Mouse (Mus musculus) hindbrain, embryonic 16.5 days (tissue): ENCODE measurements around the gene Myo16. TPM values are rescaled to one million over a fixed set of nuclear protein-coding genes. Genes with fewer than 3 reads are reported as not detected.

Experiments
- ATAC-seq: fragments of 200-750 bp; cut with Nextera tagmentation; 2 replicates; pipeline ENCODE4 v1.8.0; 2017; ENCODE audit warnings: moderate TSS enrichment, moderate library complexity
- H3K27ac ChIP-seq: fragments of 300-500 bp; sonication (generic); 2 replicates; pipeline ENCODE4 v1.5.1; 2014; ENCODE audit warnings: low read depth, mild to moderate bottlenecking, control low read depth, low read length, moderate library complexity
- H3K27me3 ChIP-seq: fragments of 300-500 bp; sonication (generic); replicated peaks from 2 replicates; pipeline ENCODE4 v1.6.1; 2014; ENCODE audit warnings: low read length; ENCODE audit not compliant: control insufficient read depth, insufficient read depth
- H3K36me3 ChIP-seq: fragments of 300-500 bp; sonication (generic); 2 replicates; pipeline ENCODE4 v1.6.1; 2014; ENCODE audit warnings: mild to moderate bottlenecking, low read length, moderate library complexity, mixed read lengths; ENCODE audit not compliant: control insufficient read depth, insufficient read depth
- H3K4me1 ChIP-seq: fragments of 300-500 bp; sonication (generic); 2 replicates; pipeline ENCODE4 v1.6.1; 2014; ENCODE audit warnings: low read depth, low read length; ENCODE audit not compliant: control insufficient read depth, insufficient read depth
- H3K4me2 ChIP-seq: fragments of 300-500 bp; sonication (generic); 2 replicates; pipeline ENCODE4 v1.6.1; 2014; ENCODE audit warnings: mild to moderate bottlenecking, low read length, control low read depth, moderate library complexity
- H3K4me3 ChIP-seq: fragments of 300-500 bp; sonication (generic); 2 replicates; pipeline ENCODE4 v1.5.1; 2014; ENCODE audit warnings: mild to moderate bottlenecking, low read length, control low read depth, moderate library complexity
- H3K9ac ChIP-seq: fragments of 300-500 bp; sonication (generic); 2 replicates; pipeline ENCODE4 v1.6.1; 2014; ENCODE audit warnings: low read depth, mild to moderate bottlenecking, control low read depth, low read length, moderate library complexity
- H3K9me3 ChIP-seq: fragments of 300-500 bp; sonication (generic); 2 replicates; pipeline ENCODE4 v1.6.1; 2014; ENCODE audit warnings: mild to moderate bottlenecking, low read length, moderate library complexity; ENCODE audit not compliant: control insufficient read depth
- WGBS: fragments of 180-500 bp; shearing (Covaris S2); extraction: QIAGEN DNeasy Blood & Tissue Kit; methylation state at CpG from one replicate; pipeline ENCODE4 v1.1.7; 2014; 5-methylcytosine and 5-hydroxymethylcytosine counted together
- polyA plus RNA-seq: library from polyadenylated mRNA; unstranded; fragments of >200 nt; fragmentation: Nextera tagmentation; extraction: Ambion mirVana; gene quantifications from 2 replicates; pipeline ENCODE4 v1.2.1, GENCODE M21; 2015

The Myo16 gene
- polyA plus RNA-seq, 1 experiment from 2014 or later, result 6.1 TPM

DNA sequence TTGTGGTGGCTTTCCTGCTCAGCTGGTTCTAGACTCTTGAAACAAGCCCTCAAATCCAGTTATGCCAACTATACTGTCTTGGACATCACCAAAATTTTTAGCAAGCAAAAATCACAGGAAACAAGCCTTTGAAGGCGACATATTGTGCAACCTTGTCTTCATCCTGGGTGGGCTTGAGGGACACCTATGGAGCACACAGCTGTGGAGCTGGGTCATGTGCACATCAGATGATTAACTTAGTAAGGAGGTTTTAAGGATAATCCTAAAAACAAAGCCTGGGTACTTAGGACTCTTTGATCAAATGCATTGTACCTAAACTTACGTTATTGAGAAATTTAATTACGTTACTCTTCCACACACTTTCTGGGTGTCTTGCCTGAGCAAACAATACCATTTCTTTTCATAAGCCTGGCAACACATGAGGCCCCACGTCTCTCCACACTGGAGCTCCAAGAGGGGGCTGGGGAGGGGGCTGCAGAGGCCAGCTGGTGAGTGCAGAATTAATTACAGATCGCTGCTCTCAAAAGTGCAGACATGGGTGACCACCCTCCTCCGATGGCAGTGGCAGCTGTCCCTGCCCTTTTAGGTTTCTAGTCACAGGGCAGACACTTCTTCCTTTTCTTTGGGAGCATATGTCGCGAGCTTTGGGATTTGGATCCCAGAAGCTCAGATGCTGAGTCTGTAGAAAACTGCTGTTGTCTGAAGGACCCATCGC is 19.5 kb downstream of the Myo16 start:
- H3K27ac ChIP-seq, result 0 out of 2 replicates have a peak overlapping the region, but pooled peaks have one; percentile 14

DNA sequence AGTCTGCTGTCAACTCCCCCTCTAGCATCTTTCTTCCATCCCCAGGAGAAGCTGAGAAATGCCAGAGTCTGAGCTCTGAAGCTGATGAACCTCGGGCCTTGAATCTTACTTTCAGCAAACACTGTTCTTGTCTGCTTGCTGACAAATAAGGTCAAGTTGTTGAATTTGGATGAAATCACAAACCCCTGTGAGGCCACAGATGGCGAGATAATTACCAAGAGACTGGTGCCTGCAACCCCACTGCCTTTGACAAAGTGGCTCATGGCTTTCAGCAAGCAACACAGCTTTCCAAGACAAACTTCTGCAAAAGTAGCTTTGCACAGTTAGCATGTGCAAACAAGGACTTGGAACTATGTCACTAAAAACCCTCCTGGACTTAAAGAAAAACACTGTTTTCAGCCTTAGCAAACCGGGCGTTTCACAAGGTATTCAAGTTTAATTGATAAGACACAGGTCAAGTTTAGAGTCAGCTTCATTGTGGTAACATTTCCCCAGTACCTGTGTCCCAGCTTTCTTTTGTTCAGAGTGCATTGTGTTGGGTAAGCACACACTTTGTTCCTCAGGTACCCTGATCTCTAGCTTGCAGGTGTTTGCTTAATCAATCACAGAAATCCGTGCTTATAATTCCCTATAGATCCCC is 20.6 kb downstream of the Myo16 start:
- no peak overlapping the region for H3K4me2 ChIP-seq
- no peak for ATAC-seq
- no peak overlapping the region for H3K27ac ChIP-seq
- no peaks in the 10 kb centered on the region for H3K36me3 ChIP-seq
- 55% methylated on average over 5 of the region's 5 CpGs for WGBS
- no peaks in the 10 kb centered on the region for H3K27me3 ChIP-seq
- H3K9ac ChIP-seq, result no peak overlapping the region
- H3K9me3 ChIP-seq, result no peaks in the 10 kb centered on the region
- peaks cover 15% of the 10 kb centered on the region for H3K4me1 ChIP-seq
- no peak overlapping the region for H3K4me3 ChIP-seq

More for the DNA sequence above, 19.5 kb downstream of the Myo16 start:
- Histone ChIP-seq H3K27me3 (no peaks in the 10 kb centered on the region), H3K4me3 (no peak overlapping the region), H3K36me3 (no peaks in the 10 kb centered on the region), H3K4me1 (peaks cover 15% of the 10 kb centered on the region), H3K4me2 (no peak overlapping the region), H3K9me3 (no peaks in the 10 kb centered on the region), H3K9ac (no peak overlapping the region)
- ATAC-seq, result peak; percentile 60; the same call in 1 of the 2 replicates
- WGBS, result 22% methylated on average over 9 of the region's 9 CpGs

DNA sequence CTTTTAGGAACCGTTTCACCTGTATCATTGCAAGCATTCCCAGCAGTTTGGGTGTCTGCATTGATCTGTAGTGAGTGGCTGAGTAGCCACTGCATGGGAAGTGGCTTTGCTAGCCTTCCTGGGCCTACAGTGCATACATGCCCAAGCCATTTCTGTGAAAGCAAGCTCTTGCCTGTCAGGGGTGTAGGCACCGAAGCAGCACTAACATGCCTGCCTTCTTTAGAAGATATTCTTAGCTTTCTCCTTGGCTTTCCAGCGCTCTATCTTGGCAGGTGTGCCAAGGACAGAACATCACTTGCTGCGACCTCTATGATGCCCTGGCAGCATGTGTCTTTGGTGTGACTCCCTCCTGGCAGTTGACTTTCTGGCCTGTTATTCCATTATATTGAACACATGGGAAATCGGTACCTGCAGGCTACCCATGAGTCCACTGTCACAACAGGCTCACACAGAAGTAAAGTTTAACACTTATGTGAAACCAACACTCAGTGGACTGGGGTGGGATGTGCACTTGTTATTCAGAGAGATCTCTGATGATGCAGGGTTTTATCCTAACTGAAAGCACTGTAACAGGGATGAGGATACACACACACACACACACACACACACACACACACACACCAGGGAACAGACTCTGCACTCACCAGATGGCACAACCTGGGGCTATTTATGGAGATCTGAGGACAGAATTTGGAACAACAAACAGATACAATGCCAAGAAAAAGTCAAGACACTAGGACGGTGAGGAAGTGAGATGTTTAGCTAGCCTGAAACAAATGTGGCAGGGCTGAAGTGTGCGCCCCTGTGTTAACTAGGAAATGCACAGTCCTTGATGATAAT is 21.4 kb downstream of the Myo16 start:
- H3K9ac ChIP-seq, result no peak overlapping the region
- WGBS, result 69% methylated on average over 7 of the region's 7 CpGs
- H3K27ac ChIP-seq, result no peak overlapping the region
- no peaks in the 10 kb centered on the region for H3K27me3 ChIP-seq
- H3K9me3 ChIP-seq, result no peaks in the 10 kb centered on the region
- H3K4me1 ChIP-seq, result peaks cover 15% of the 10 kb centered on the region
- no peaks in the 10 kb centered on the region for H3K36me3 ChIP-seq
- H3K4me3 ChIP-seq, result no peak overlapping the region
- peak; percentile 47; the same call in 1 of the 2 replicates for ATAC-seq
- no peak overlapping the region for H3K4me2 ChIP-seq

DNA sequence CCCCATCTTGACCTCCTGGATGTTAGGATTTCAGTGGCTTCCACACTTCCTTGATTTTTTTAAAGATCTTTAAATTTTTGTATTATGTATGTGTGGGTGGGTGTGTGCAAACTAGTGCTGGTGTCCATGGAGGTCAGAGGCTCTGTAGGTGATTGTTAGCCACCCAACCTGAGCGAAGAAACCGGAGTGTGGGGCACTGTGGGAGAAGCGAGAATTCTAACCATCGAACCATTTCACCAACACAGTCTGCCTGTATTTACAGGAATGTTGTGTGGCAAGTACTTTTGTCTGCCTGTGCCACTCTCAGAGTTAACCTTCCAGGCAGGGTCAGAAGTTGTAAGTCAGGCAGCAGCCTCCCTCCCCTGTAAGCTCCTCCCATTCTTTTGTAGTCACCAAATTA is 22.3 kb downstream of the Myo16 start:
- H3K27ac ChIP-seq, result no peak overlapping the region
- no peak overlapping the region for H3K4me2 ChIP-seq
- no peak for ATAC-seq
- H3K9me3 ChIP-seq, result no peaks in the 10 kb centered on the region
- H3K36me3 ChIP-seq, result no peaks in the 10 kb centered on the region
- no peak overlapping the region for H3K4me3 ChIP-seq
- no peaks in the 10 kb centered on the region for H3K27me3 ChIP-seq
- WGBS, result 83% methylated on average over 4 of the region's 4 CpGs
- H3K9ac ChIP-seq, result no peak overlapping the region
- peaks cover 15% of the 10 kb centered on the region for H3K4me1 ChIP-seq

DNA sequence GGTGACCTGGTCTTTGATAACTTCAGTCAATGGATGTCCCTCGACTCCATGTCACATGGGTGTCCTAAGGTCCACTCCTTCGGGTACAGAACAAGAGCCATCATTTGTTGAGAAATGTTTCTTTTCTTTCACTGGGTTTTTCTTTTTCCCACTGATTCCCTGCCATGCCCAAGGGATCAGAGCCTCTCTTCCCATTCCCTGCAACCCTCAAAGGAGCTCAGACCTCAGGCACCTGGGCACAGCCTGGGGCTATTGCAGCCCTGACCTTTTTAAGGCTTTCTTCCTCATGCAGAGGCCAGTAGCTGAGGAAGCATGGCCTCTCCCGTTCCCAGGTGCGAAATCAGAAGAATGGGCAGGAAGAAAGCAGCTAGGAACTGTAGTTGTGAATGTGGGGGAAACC is 23.4 kb downstream of the Myo16 start:
- Histone ChIP-seq H3K4me1 (peaks cover 15% of the 10 kb centered on the region), H3K36me3 (no peaks in the 10 kb centered on the region), H3K4me2 (no peak overlapping the region), H3K27ac (no peak overlapping the region), H3K9ac (no peak overlapping the region), H3K9me3 (no peaks in the 10 kb centered on the region), H3K27me3 (no peaks in the 10 kb centered on the region), H3K4me3 (no peak overlapping the region)
- 66% methylated on average over 4 of the region's 4 CpGs for WGBS
- ATAC-seq, result no peak

DNA sequence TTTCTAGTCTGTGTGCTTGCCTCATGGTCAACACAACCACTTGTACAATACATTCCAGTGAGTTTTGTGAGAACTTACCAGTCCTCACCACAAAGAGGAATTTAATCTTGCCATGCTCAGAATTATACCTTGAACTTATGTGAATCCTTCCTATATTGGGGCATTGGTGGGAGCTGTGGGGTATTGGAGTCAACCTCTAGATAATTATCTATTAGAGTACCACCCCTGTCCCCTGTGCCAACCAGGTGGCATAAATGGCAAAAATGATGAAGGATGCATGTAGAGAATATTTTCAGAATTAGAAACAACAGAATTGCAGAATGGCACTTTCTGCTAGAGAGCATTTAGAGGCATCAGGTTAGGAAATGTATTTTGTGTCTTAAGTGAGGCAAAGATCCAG is 25.3 kb downstream of the Myo16 start:
- no peak overlapping the region for H3K9ac ChIP-seq
- ATAC-seq, result no peak
- H3K27ac ChIP-seq, result no peak overlapping the region
- no peak overlapping the region for H3K4me2 ChIP-seq
- H3K9me3 ChIP-seq, result no peaks in the 10 kb centered on the region
- H3K4me3 ChIP-seq, result no peak overlapping the region
- no peaks in the 10 kb centered on the region for H3K27me3 ChIP-seq
- H3K4me1 ChIP-seq, result peaks cover 7% of the 10 kb centered on the region
- H3K36me3 ChIP-seq, result no peaks in the 10 kb centered on the region

DNA sequence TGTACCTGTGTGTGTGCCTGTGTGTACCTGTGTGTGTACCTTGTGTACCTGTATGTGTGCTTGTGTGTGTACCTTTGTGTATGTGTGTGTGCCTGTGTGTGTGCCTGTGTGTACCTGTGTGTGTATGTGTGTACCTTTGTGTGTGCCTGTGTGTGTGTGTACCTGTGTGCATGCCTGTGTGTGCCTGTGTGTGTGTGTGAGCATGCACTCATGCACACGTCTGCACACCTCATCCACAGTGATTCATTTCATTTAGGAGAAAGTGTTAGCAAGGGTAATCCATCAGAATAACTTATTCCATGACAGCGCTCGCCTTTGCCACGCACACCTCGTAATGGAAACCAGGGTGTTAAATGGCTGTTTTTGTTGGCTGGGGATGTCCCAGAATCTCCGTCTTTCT is 36.9 kb downstream of the Myo16 start:
- no peaks in the 10 kb centered on the region for H3K27me3 ChIP-seq
- whole genome bisulfite sequencing, result 66% methylated on average over 6 of the region's 6 CpGs
- no peaks in the 10 kb centered on the region for H3K36me3 ChIP-seq
- ATAC-seq, result peak; percentile 67
- H3K4me2 ChIP-seq, result no peak overlapping the region
- H3K27ac ChIP-seq, result no peak overlapping the region
- no peaks in the 10 kb centered on the region for H3K4me1 ChIP-seq
- no peaks in the 10 kb centered on the region for H3K9me3 ChIP-seq
- H3K9ac ChIP-seq, result no peak overlapping the region
- H3K4me3 ChIP-seq, result no peak overlapping the region

DNA sequence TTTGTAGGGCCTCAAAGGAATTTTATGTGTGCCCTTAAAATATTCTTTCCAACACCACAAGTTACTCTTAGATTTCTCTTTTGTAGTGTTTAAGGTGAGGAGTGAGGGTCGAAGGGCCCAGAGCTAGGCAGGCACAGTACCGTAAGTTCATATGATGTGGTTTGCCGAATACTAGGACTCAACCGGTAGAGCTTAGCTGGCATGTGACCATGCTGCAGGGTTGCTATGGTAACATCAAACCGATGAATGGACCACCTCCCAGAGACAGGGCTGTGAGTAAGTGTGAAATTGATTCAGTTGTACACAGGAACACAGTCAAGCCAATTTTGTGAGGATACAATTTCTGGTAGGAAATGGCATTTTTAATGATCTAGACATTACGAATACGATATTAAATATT is 44.5 kb downstream of the Myo16 start:
- ATAC-seq, result peak; percentile 88
- H3K4me3 ChIP-seq, result no peak overlapping the region
- H3K4me2 ChIP-seq, result peak overlapping the region; percentile 24; the same call in 1 of the 2 replicates

DNA sequence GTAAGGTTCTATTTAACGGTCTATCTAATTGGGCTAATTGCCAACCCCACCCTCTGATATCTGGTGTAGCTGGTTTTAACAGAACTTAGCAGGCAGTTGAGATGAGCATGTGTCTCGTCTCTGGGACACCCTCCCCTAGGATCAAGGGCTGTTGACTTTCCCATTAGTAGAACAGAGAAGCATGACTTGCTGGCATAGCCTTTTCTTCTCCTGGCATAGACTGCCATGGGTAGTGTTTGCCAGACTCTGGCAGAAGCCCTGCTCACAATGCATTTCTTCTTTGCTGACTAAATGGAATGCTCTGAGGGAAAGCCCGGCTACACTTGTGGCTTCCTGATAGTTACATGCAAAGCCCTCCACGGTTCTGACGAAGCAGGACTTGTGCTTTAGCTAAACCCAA is 45.6 kb downstream of the Myo16 start:
- Histone ChIP-seq H3K4me1 (peaks cover 14% of the 10 kb centered on the region), H3K9me3 (no peaks in the 10 kb centered on the region), H3K36me3 (no peaks in the 10 kb centered on the region), H3K4me2 (peak overlapping the region; percentile 9; the same call in 1 of the 2 replicates), H3K9ac (no peak overlapping the region), H3K27me3 (no peaks in the 10 kb centered on the region), H3K4me3 (no peak overlapping the region), H3K27ac (0 out of 2 replicates have a peak overlapping the region, but pooled peaks have one; percentile 13)
- 55% methylated on average over 5 of the region's 5 CpGs for WGBS
- ATAC-seq, result peak; percentile 63; the same call in 1 of the 2 replicates

More for the DNA sequence above, 44.5 kb downstream of the Myo16 start:
- WGBS, result 21% methylated on average over 7 of the region's 7 CpGs
- Histone ChIP-seq H3K9me3 (no peaks in the 10 kb centered on the region), H3K27ac (no peak overlapping the region), H3K36me3 (no peaks in the 10 kb centered on the region), H3K9ac (no peak overlapping the region), H3K27me3 (no peaks in the 10 kb centered on the region), H3K4me1 (peaks cover 14% of the 10 kb centered on the region)
